Mouse (Mus musculus) urinary bladder, adult 18-20 months (tissue): ENCODE data around the gene Slc39a7.
A peak's percentile ranks its signal among the peaks of the same experiment; 100 is the strongest.

Experiments
- DNase-seq, 2 experiments: peaks; one replicate each; pipeline ENCODE4 v3.0.0; 2022; ENCODE audit warnings: low spot score in 2 of 2, mixed read lengths in 2 of 2

The Slc39a7 gene

DNA sequence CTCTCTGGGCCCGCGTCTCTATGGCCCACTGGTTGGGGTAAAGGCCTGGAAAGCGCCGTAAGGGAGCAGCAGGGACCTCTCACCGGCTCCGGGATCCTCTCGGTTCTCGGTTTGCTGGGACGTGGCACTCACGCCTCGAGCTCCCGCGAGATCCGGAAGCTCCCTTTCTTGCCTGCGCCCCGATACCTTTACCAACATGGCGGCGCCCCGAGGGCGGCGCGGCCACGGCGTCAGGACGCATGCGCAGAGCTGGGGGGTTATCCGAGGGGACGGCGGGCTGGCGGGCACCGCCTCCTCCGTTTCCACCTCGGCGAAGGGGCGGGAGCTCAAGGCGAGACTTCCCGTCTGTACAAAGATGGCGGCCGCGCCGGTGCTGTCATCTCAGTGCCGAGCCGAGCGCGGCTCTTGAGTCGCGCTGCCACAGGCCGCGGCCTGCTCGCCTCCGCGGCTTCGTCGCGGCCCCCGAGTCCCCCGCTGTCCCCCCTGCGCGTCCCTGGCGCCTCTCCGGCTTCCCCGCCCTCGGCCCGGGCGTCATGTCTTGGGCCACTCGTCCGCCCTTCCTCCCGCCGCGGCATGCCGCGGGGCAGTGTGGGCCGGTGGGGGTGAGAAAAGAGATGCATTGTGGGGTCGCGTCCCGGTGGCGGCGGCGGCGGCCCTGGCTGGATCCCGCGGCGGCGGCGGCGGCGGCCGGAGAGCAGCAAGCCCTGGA is at the start of gene Slc39a7, which contains the start of gene Rxrb:
Gene Slc39a7, minus strand, starts transcription at position 218 of the 709 bp plus-strand sequence.
Gene Rxrb, plus strand, starts transcription at position 348 of the 709 bp plus-strand sequence.
- peak; percentile 97 for DNase-seq

GRCm38 (mm10) chr17:34079621-34080020 is 48.1 kb upstream of the Slc39a7 start:
- DNase-seq: no peak

- no peak for DNase-seq
Measured at GRCm38 (mm10) chr17:34079002-34079401, 47.5 kb upstream of the Slc39a7 start.

GRCm38 (mm10) chr17:34078148-34078547 is 46.7 kb upstream of the Slc39a7 start:
- no peak for DNase-seq

DNA sequence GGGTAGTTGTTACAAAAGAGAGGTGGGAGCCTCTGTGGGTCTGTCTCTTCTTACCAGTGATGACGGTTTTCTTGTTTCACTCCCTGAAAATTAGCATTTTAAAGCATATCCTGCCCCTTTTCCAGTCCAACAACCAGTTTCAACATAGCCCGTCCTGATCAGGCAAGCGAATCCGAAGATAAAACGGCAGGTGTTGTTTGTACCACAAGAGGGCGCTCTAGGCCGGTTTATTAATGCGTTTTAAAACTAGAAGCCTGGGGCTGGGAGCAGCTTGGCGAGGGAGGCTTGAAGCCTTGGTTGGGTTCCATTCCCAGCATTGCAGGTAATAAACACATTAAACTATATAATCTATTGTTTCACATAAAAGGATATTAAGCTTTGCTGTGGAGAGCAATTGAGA is 46.1 kb upstream of the Slc39a7 start:
- DNase-seq: peak; percentile 28 to 33

DNA sequence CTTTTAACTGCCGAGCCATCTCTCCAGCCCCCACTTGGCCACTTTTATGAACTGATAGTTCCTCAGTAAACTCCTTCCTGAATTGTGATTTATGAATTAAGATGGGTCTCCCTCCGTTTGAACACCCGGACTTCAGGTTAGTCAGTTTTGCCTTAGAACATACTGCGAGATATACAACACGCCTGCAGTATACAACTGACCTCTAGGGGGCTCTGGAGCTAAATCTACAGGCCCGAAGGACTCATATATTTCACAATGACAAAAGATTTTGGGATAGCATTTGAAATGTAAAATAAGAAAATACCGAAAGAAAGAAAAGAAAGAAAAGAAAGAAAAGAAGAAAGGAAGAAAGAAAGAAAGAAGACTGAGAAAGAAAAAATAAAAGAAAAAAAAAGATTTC is 43.8 kb upstream of the Slc39a7 start:
- DNase-seq: peak; percentile 24 to 61

- DNase-seq: no peak
Measured at GRCm38 (mm10) chr17:34072091-34072490, 40.6 kb upstream of the Slc39a7 start.

DNA sequence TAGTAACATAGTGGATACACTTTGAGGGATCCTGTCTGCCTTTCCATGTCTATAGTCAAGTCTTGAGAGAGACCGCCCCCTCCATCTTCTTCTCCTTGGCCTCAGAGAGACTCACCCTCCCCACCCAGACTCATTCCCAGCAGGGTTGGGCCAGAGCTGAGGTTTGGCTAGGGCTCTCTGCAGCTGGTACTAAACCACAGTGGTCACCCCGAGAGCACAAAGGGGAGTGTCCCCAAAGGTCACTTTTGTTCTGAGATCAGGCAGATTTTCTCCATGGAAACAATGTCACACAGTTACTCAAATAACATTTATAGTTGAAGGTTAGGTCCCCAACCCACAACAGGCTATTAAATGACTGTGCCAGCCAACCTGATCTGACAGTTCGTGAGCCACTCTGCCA is 37.4 kb upstream of the Slc39a7 start:
- no peak for DNase-seq

- no peak for DNase-seq
Measured at GRCm38 (mm10) chr17:34057224-34057623, 25.7 kb upstream of the Slc39a7 start.

GRCm38 (mm10) chr17:34047404-34048050 is 16.0 kb upstream of the Slc39a7 start:
- no peak for DNase-seq

- DNase-seq: no peak
Measured at GRCm38 (mm10) chr17:34045941-34046340, 14.5 kb upstream of the Slc39a7 start.

GRCm38 (mm10) chr17:34039562-34040450 is 8.3 kb upstream of the Slc39a7 start:
- no peak for DNase-seq

- DNase-seq: no peak
Measured at GRCm38 (mm10) chr17:34038878-34039561, 7.5 kb upstream of the Slc39a7 start, which contains the start of gene Col11a2. Gene Col11a2 (plus strand): TSS chr17:34039437.

DNA sequence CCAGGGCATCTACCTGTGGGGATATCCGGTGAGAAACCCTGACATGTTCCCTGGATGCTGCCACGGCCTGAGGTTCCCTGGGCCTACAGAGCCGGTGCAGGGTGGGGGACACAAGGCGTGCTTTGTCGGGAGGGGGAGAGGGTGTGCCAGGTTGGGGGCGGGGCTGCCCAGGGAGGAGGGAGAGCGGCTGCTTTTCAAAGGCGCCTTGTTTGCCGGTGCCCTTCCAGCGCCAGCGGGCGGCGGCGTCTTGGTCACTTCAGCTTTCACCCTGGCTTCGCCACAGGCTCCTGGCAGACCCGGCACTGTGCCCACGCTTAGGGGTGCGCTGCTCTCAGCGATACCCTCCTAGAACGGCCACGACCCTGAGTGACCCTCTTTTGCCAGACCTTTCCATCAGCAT is 7.0 kb upstream of the Slc39a7 start:
- DNase-seq: no peak

DNA sequence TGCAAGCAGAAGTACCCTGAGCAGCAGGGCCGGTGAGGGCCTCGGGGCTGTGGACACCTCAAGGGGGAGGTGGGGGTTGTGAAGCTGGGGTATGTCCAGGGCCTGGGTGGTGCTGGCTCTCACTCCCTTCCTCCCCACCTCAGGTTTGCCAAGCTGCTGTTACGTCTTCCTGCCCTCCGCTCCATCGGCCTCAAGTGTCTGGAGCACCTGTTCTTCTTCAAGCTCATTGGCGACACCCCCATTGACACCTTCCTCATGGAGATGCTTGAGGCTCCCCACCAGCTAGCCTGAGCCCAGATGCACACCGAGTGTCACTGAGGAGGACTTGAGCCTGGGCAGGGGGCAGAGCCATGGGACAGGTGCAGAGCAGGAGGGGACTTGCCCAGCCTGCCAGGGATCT is 5.8 kb upstream of the Slc39a7 start:
- no peak for DNase-seq

GRCm38 (mm10) chr17:34036647-34037046 is 5.2 kb upstream of the Slc39a7 start:
- DNase-seq: no peak

DNA sequence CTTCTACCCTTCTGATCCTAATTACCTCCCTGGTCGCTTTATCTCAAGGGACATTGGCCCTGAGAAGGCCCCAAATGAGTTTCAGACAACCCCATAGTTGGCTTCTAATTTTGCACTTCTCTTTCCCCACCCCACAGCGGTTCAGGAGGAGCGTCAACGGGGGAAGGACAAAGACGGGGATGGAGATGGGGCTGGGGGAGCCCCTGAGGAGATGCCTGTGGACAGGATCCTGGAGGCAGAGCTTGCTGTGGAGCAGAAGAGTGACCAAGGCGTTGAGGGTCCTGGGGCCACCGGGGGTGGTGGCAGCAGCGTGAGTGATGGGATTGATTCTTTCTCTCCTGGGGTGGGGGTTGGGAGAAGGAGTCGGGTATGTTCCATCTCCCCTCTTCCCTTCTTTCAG is 4.0 kb upstream of the Slc39a7 start:
- no peak for DNase-seq

DNA sequence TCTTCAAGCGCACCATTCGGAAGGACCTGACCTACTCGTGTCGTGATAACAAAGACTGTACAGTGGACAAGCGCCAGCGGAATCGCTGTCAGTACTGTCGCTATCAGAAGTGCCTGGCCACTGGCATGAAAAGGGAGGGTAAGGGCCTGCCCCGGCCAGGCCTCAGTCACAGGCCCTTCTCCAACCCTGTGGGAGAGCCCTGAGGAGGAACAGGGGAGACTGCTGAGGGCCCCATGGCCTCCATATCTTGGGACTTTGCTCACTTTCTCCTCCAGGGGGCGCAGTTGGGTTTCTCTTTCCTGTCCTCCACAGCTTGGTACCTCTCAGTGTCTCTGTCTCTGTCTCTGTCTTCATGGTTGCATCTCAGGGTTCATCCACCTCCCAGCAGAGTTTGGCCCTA is 2.6 kb upstream of the Slc39a7 start:
- peak in 1 of 2 experiments; percentile 37 for DNase-seq

- DNase-seq: no peak
Measured at GRCm38 (mm10) chr17:34033441-34033840, 2.0 kb upstream of the Slc39a7 start.

GRCm38 (mm10) chr17:34032806-34033205 is 1.3 kb upstream of the Slc39a7 start:
- no peak for DNase-seq

GRCm38 (mm10) chr17:34032174-34032632 is 721 bp upstream of the Slc39a7 start:
- DNase-seq: peak in 1 of 2 experiments; percentile 71
